Mouse (Mus musculus) brain, embryonic 14.5 days (tissue): Measurements from ENCODE around the gene Vnn3.

Experiments used
- CTCF ChIP-seq: fragments of 200-500 bp; IDR thresholded peaks from 2 replicates; pipeline ENCODE4 v1.5.1; 2012; ENCODE audit warnings: inconsistent platforms, mild to moderate bottlenecking, moderate library complexity, borderline replicate concordance; ENCODE audit not compliant: insufficient read depth, insufficient read length; ENCODE audit errors: extremely low read depth
- POLR2A ChIP-seq: fragments of 200-500 bp; IDR thresholded peaks from 2 replicates; pipeline ENCODE4 v1.6.1; 2012; ENCODE audit warnings: mild to moderate bottlenecking, inconsistent platforms, borderline replicate concordance; ENCODE audit not compliant: poor library complexity, insufficient read depth, insufficient read length, severe bottlenecking; ENCODE audit errors: extremely low read depth

- no peak for TF ChIP-seq CTCF
- no peak for TF ChIP-seq POLR2A
Measured at GRCm38 (mm10) chr10:23826516-23826915, 24.7 kb upstream of the Vnn3 start.
